Mouse (Mus musculus) retina, embryonic 14.5 days (tissue): ENCODE results near the gene Dlgap1.
"Not testable (repeated sequence)": the region's sequence is repeated elsewhere in the genome, so short reads cannot be mapped to it uniquely, and the experiment has no call there.

ENCODE experiments used
- DNase-seq: peaks from one replicate; pipeline ENCODE4 v3.0.0-alpha.2; 2015; ENCODE audit warnings: low spot score

Gene Dlgap1

GRCm38 (mm10) chr17:70527101-70527500 is 558.2 kb downstream of the Dlgap1 start:
- DNase-seq, result peak; percentile 71

DNA sequence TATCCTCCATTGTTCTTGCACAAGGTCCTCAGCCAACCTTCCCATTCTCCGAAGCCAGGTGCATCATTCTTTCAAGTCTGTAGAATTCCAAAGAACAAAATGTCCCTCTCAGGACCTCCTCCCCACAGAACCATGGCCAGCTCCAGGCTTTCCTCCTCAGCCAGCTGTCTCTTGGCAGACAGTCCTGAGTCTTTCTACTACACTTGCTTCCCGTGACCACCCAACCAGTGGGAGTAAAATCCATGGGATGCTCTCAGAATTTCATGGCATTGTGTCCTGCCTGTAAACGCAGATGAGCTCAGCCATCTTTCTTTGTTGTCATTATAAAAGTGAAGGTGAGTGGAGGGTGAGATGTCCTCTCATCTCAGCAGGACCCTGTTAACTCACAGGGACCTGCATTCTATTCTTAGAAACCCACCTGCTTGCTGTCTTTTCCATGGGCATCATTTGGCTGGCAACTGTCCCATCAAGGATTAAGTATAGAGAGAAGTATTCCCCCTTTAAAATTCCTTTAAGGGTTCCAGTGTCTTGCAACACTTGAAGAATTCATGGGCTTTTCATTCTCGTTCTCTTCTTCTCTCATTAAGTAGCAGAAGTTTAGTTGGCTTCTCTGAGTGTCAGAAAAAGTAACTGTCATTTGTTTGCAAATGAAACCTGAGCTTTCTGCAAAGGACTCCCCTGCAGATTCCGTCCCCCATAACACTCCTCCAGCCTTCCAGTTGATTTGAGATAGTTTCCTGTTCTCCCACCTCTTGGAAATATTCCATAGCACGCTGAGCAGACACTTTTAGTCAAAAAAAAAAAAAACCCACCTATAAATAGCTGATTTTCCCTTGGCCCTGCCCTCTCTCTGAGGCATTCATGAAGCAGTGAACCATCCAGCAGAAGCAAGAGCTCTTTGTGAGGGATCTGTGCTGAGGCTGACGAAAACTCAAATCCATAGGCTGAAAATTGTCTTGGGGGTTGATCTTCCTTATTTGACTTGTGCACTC is 559.6 kb downstream of the Dlgap1 start:
- no peak for DNase-seq

DNA sequence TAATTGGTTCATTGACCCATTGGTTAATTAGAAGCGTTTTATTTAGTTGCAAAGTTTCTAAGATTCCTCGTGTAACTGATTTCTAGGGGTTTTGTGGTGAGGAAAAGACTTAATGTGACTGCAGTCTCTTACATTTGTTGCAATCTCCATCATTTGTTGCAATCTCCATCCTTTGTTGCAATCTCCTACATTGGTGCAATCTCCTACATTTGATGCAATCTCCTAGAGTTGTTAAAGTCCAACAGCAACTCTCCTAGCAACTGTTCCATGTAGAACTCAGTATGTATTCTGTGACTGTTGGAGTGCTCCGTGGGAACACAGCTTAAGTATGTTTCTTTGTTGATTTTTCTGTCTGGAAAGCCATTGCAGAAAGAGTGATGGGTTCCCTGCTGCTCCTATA is 565.4 kb downstream of the Dlgap1 start:
- DNase-seq, result no peak

DNA sequence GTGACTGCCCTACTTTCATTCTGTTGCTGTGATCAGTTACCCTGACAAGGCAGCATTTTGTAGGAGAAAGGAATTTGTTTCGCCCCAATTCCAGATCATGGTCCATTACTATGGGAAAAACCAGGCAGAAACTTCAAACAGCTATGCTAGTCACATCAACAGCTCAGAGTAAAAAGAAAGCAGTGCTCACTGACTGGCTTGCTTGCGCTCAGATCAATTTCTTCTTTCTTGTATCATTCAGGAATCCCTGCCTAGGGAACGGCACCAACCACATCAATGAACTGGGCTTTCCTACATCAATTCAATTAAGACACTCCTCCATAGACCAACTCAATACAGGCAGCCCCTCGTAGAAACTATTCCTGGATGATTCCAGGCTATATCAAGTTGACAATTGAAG is 572.9 kb downstream of the Dlgap1 start:
- DNase-seq, result no peak

DNA sequence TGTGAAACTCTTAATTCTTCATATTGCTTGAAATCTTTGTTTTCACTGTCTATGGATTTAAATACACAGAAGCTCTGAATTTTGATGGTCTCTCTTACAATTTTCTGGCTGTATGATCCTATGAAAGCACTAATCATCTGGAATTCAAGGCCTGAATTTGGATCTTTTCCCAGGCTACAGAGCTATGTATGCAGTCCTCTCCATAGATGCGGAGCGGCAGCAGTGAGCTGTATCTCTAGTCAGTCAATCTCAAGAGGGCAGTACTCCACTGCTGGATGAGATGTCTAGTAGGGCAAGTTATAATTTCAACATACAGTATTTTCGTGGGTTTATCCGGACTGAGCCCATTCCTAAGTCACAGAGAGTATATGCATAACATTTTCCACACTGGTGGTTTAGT is 581.9 kb downstream of the Dlgap1 start:
- DNase-seq, result no peak

DNA sequence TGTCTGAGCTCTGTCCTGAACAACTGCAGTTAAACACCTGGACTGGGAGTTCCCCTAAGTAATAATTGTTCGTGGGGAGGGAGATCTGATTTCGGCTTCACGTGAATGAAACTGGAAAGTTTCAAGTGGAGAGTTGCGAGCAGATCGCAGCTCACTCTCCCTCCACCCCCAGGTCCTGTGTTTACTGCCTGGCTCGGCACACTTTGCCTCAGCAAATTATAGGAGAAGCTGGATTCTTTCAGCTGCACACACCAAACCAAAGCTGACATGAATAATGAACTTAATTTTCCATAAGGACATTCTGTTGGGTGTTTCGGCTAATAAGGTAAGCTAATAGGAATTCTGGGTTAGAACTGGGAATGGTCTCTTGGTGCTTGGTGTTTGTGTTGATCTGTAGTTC is 592.7 kb downstream of the Dlgap1 start:
- DNase-seq, result no peak

DNA sequence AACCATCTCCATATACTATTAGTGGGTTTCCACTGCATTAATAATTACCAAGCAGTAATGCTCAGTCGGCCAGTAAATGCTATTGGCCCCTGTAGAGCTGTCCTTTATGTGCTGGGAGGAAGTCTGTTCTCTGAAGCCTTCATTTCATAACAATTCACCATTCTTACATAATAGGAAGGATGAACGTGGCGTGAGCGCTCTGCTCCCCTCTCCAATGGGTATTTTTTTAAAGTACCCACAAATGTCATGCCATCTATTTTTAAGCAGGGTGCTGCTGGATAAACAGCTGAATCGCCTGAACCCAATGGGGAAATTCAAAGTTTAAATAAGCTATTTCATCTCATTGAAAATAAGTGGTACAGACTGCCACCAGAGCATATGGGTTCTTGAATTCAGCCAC is 602.0 kb downstream of the Dlgap1 start:
- DNase-seq, result no peak

DNA sequence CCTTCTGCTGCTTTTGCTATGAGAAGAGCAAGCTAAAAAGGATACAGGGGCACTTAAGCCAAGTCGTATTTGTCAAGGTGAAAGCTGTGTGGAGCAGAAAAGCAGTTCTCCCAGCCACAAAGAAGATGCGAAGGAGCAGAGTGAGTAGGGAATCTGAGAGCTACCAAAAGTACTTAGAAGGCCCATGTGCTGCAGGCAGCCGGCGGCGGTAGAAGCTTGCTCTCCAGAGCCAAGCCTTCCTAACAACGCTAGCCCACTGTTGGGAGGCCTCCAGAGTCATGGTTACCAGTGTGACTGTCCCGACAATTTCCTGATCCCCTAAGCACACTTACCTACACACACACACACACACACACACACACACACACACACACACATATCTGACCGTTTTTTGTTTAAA is 614.2 kb downstream of the Dlgap1 start:
- DNase-seq, result no peak

DNA sequence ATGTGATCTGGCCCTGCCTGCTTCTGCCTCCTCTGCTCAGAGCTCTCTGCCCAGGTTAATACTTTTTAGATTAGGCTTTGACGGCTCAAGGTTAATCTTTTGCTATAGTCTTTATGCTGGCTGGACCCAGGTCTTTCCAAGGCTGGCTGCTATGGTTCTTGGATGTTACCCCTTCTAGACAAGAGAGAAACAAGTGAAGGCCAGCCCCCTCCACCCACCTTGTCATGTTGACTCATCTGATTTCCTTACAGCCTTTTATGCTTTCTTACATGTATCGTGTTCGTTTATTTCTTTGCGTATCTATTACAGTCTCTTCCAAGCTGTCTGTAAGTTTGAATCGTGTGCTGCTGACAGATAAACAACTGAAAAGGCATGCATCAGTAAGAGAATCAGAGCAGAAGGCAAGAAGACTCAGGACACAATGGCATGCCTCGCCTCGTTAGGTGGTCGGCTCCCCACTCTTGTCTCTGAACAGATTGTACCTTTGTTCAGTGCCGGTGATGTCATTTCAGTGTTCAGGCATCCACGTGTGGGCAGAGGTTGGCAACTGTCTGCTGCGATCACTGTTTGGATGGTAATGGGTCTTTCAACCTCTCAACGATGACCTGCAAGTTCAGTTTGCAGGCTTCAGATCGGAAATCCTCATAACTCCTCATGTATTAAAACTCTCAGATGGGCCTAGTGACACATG is 618.0 kb downstream of the Dlgap1 start:
- peak; percentile 20 for DNase-seq

DNA sequence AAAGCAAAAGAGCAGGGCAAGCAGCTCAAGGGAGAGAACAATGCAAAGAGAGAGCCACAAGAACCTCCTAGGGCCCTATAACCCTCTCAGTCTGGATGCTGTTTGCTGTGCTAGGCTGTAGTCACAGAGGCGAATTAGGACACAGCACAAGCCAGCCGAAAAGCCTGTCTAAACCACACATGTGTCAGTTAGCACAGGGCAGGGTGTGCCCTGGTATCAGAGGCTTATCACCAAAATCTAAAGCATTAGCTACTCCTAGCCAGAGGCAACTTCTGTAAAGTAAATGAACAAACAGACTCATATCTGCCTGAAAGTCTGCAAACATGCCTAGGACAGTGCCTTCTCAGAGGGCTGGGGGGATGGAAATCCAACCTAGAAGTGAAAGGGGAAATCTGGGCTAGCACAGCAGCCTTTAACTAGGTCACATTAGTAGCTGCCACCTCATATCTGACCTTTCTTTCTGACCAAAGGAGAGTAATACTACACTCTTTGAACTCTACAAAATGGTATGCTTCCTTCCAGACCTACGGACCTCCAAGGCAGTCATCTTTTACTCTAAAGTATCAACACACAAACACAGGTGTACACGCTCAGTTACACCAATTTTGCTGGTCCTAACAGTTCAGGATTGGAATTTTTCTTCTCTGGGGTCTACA is 619.2 kb downstream of the Dlgap1 start:
- not testable (repeated sequence) for DNase-seq

GRCm38 (mm10) chr17:70588691-70589090 is 619.8 kb downstream of the Dlgap1 start:
- no peak for DNase-seq

DNA sequence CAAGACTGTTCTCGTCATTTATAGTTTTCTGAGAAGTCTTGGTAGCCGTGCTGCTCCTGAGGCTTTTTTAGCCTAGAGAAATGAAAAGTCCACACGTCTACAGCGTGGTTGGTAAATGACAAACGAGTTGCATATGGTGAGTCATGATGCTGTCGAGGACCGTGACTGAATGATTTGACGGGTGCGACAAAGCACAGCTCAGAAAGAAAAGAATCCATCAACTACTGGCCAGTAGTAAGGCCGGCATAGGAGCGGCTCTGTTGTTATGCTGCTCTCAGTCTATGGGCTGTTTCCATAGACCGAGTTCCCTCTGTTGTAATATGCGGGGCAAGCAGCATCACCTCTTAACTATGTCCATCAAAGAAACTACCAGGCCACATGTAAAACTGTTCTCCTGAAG is 620.3 kb downstream of the Dlgap1 start:
- no peak for DNase-seq

- no peak for DNase-seq
These were observed 621.6 kb downstream of the Dlgap1 start for GRCm38 (mm10) chr17:70590506-70590905.

- DNase-seq, result no peak
These were observed 625.4 kb downstream of the Dlgap1 start for GRCm38 (mm10) chr17:70594277-70594676.

GRCm38 (mm10) chr17:70596326-70596725 is 627.5 kb downstream of the Dlgap1 start:
- no peak for DNase-seq

DNA sequence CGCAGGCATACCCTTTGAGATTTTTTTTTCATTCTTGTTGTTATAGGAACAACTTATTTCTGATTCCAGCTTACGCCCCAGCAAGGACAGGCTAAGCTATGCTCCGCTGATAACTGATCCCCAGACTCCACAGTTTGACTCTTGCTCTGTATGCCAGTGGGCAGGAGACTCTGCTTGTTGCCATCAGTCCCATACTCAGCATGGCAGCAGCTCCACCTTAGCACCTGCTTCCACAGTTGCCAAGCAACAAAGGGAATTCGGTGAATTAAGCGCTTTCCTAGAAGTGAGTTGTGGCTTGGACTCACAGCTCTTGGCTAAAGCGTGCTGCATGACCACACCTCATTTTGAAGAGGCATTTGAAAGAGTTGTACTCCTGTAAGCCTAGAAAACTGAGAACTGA is 631.6 kb downstream of the Dlgap1 start:
- no peak for DNase-seq

GRCm38 (mm10) chr17:70602051-70602450 is 633.2 kb downstream of the Dlgap1 start:
- no peak for DNase-seq

DNA sequence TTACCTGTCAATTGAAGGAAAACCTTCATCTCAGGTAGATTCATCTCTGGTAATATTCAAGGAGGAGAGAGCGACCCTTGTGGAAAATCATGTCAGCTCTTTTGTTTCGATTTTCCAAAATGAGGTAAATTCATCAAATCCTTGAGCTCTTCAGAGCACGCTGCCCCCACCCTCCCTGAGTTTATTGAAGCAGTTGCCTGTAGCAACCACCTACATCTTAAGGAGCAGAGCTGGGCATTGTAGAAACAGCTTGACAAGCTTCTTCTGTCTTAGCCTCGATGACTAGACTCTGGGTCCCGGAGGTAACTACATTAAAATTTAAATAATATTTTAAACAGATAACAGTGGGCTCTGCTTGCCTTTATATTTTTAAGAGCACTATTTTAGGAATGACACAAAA is 636.8 kb downstream of the Dlgap1 start:
- no peak for DNase-seq

DNA sequence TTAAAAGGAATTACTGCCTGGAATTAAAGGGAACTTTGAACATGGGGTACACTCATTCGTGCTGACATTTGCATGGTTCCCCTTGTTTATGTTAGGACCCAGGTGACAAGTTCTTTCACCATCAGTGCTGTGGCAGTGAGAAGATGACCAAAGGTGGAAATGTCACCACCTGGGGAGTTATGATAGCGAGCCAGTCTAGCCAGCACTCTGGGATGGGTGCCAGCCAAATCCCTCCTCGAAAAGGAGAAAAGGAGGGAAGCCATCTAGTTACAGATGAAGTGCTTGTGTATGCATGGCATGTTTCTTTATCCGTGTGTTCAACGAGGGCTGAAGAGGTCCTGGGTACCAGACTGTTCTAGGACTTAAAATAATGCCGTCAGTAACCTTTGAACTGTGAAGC is 643.3 kb downstream of the Dlgap1 start:
- no peak for DNase-seq

- no peak for DNase-seq
These were observed 645.0 kb downstream of the Dlgap1 start for GRCm38 (mm10) chr17:70613897-70614296.

DNA sequence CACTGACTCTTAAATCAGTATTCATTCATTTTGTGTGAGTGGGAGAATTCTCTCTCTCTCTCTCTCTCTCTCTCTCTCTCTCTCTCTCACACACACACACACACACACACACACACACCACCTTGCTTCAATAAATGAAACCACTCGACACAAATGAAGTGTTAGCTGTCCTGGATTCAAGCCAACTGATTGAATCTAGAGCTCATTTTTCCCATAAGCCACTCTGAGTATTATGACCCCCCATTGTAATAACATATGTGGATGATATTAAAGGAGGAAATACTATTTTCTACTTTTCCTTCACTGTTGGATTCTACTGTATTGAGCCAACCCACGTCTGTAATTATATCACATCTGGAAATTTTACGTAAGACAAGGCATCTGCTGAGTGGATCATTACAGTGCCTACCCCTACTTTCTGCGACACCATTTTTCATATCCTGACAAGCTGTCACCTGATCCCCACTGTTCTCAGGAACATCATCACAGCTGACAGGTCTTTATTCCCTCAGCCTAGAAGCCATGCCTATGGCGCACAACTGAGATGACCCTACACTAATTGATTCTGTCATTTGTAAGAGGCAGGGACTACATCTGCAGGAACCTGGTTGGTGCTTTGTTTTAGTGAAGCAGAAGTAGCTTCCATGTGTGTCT is 645.7 kb downstream of the Dlgap1 start:
- DNase-seq, result peak; percentile 17

GRCm38 (mm10) chr17:70622493-70622892 is 653.6 kb downstream of the Dlgap1 start:
- DNase-seq, result no peak
